Mouse (Mus musculus): ENCODE measurements around the gene Gata5. TPM values are rescaled to one million over a fixed set of nuclear protein-coding genes. Genes with fewer than 3 reads are reported as not detected.

The Gata5 gene
- polyA plus RNA-seq (2015; fragmentation: Nextera tagmentation; extraction: Ambion mirVana) = 0.06 TPM in 1 of 2 replicates, not detected in the other

GRCm38 (mm10) chr2:180334551-180334986 lies at the start of gene Gata5:
Gene Gata5, minus strand, starts transcription at chr2:180334699.
- Histone ChIP-seq H3K36me3 (no peaks in the 10 kb centered on the region), H3K27me3 (peaks cover 94% of the 10 kb centered on the region), H3K9me3 (no peaks in the 10 kb centered on the region), H3K4me2 (replicated peaks) (peak within 1 kb of the TSS; percentile 66), H3K4me3 (peak within 1 kb of the TSS; percentile 40), H3K27ac (no peak within 1 kb of the TSS), H3K9ac (peak within 1 kb of the TSS; percentile 39), H3K4me1 (peaks cover 25% of the 10 kb centered on the region)
- 0 out of 2 replicates have a peak, but pooled peaks have one; percentile 28 for ATAC-seq (ENCODE audit: low FRiP score, low read depth)
- WGBS = under 1% methylated on average over 33 of the region's 33 CpGs

GRCm38 (mm10) chr2:180376730-180377129 lies 42.2 kb upstream of the Gata5 start:
- Histone ChIP-seq H3K36me3 (no peaks in the 10 kb centered on the region), H3K4me1 (no peaks in the 10 kb centered on the region), H3K27me3 (0 out of 2 replicates have a peak, but pooled peaks cover 3% of the 10 kb centered on the region), H3K27ac (no peak overlapping the region), H3K4me2 (replicated peaks) (no peak overlapping the region), H3K9ac (no peak overlapping the region), H3K9me3 (no peaks in the 10 kb centered on the region), H3K4me3 (no peak overlapping the region)
- no peak for ATAC-seq (ENCODE audit: low FRiP score, low read depth)
- WGBS = 89% methylated on average over 5 of the region's 5 CpGs

GRCm38 (mm10) chr2:180373256-180373655 lies 38.8 kb upstream of the Gata5 start:
- no peak overlapping the region for H3K27ac ChIP-seq
- H3K9ac ChIP-seq = no peak overlapping the region
- H3K4me1 ChIP-seq = no peaks in the 10 kb centered on the region
- H3K4me2 ChIP-seq (replicated peaks) = no peak overlapping the region
- ATAC-seq (ENCODE audit: low FRiP score, low read depth) = no peak
- H3K36me3 ChIP-seq = no peaks in the 10 kb centered on the region
- no peaks in the 10 kb centered on the region for H3K9me3 ChIP-seq
- H3K27me3 ChIP-seq = 0 out of 2 replicates have a peak, but pooled peaks cover 3% of the 10 kb centered on the region
- no peak overlapping the region for H3K4me3 ChIP-seq
- WGBS = 73% methylated on average over 10 of the region's 10 CpGs

GRCm38 (mm10) chr2:180368359-180368758 lies 33.9 kb upstream of the Gata5 start:
- no peak overlapping the region for H3K9ac ChIP-seq
- H3K4me3 ChIP-seq = no peak overlapping the region
- H3K9me3 ChIP-seq = no peaks in the 10 kb centered on the region
- 0 out of 2 replicates have a peak, but pooled peaks cover 3% of the 10 kb centered on the region for H3K27me3 ChIP-seq
- no peak overlapping the region for H3K27ac ChIP-seq
- WGBS = 73% methylated on average over 5 of the region's 5 CpGs
- H3K4me1 ChIP-seq = no peaks in the 10 kb centered on the region
- no peak for ATAC-seq (ENCODE audit: low FRiP score, low read depth)
- no peak overlapping the region for H3K4me2 ChIP-seq (replicated peaks)
- no peaks in the 10 kb centered on the region for H3K36me3 ChIP-seq

- H3K27ac ChIP-seq = no peak overlapping the region
- H3K9ac ChIP-seq = no peak overlapping the region
- no peak overlapping the region for H3K4me2 ChIP-seq (replicated peaks)
- no peaks in the 10 kb centered on the region for H3K4me1 ChIP-seq
- no peaks in the 10 kb centered on the region for H3K36me3 ChIP-seq
- no peaks in the 10 kb centered on the region for H3K27me3 ChIP-seq
- H3K9me3 ChIP-seq = no peaks in the 10 kb centered on the region
- H3K4me3 ChIP-seq = no peak overlapping the region
- 88% methylated on average over 4 of the region's 4 CpGs for WGBS
- no peak for ATAC-seq (ENCODE audit: low FRiP score, low read depth)
These were observed 32.9 kb upstream of the Gata5 start for GRCm38 (mm10) chr2:180367350-180367749.

GRCm38 (mm10) chr2:180363434-180363720 lies 28.9 kb upstream of the Gata5 start:
- Histone ChIP-seq H3K9me3 (no peaks in the 10 kb centered on the region), H3K27me3 (peaks cover 7% of the 10 kb centered on the region; the same call in 1 of the 2 replicates), H3K4me3 (no peak overlapping the region), H3K27ac (no peak overlapping the region), H3K4me1 (no peaks in the 10 kb centered on the region), H3K9ac (no peak overlapping the region), H3K4me2 (replicated peaks) (no peak overlapping the region), H3K36me3 (no peaks in the 10 kb centered on the region)
- ATAC-seq (ENCODE audit: low FRiP score, low read depth) = no peak
- WGBS = 70% methylated on average over 3 of the region's 3 CpGs

- H3K27me3 ChIP-seq = peaks cover 10% of the 10 kb centered on the region; the same call in 1 of the 2 replicates
- peak; percentile 82 for ATAC-seq (ENCODE audit: low FRiP score, low read depth)
- 63% methylated on average over 7 of the region's 7 CpGs for WGBS
- no peaks in the 10 kb centered on the region for H3K9me3 ChIP-seq
- H3K36me3 ChIP-seq = no peaks in the 10 kb centered on the region
- no peak overlapping the region for H3K4me2 ChIP-seq (replicated peaks)
- H3K9ac ChIP-seq = no peak overlapping the region
- H3K4me1 ChIP-seq = no peaks in the 10 kb centered on the region
- H3K27ac ChIP-seq = no peak overlapping the region
- no peak overlapping the region for H3K4me3 ChIP-seq
These were observed 28.3 kb upstream of the Gata5 start for GRCm38 (mm10) chr2:180362585-180363433.

GRCm38 (mm10) chr2:180359062-180359461 lies 24.6 kb upstream of the Gata5 start:
- no peak overlapping the region for H3K9ac ChIP-seq
- peaks cover 20% of the 10 kb centered on the region for H3K27me3 ChIP-seq
- no peaks in the 10 kb centered on the region for H3K9me3 ChIP-seq
- H3K36me3 ChIP-seq = no peaks in the 10 kb centered on the region
- H3K27ac ChIP-seq = no peak overlapping the region
- 3% methylated on average over 4 of the region's 4 CpGs for WGBS
- no peak overlapping the region for H3K4me2 ChIP-seq (replicated peaks)
- no peak overlapping the region for H3K4me3 ChIP-seq
- no peaks in the 10 kb centered on the region for H3K4me1 ChIP-seq
- ATAC-seq (ENCODE audit: low FRiP score, low read depth) = no peak

- WGBS = 54% methylated on average over 20 of the region's 20 CpGs
- no peak overlapping the region for H3K9ac ChIP-seq
- H3K36me3 ChIP-seq = no peaks in the 10 kb centered on the region
- H3K27ac ChIP-seq = no peak overlapping the region
- peaks cover 21% of the 10 kb centered on the region for H3K27me3 ChIP-seq
- no peaks in the 10 kb centered on the region for H3K4me1 ChIP-seq
- peak; percentile 42; the same call in 1 of the 2 replicates for ATAC-seq (ENCODE audit: low FRiP score, low read depth)
- H3K4me3 ChIP-seq = no peak overlapping the region
- H3K4me2 ChIP-seq (replicated peaks) = peak overlapping the region; percentile 21; the same call in 1 of the 2 replicates
- H3K9me3 ChIP-seq = no peaks in the 10 kb centered on the region
These were observed 18.8 kb upstream of the Gata5 start for GRCm38 (mm10) chr2:180353338-180353737.

- ATAC-seq (ENCODE audit: low FRiP score, low read depth) = no peak
- no peaks in the 10 kb centered on the region for H3K9me3 ChIP-seq
- WGBS = 50% methylated on average over 2 of the region's 2 CpGs
- H3K4me3 ChIP-seq = no peak overlapping the region
- H3K4me1 ChIP-seq = peaks cover 5% of the 10 kb centered on the region; the same call in 1 of the 2 replicates
- H3K27me3 ChIP-seq = peaks cover 18% of the 10 kb centered on the region
- H3K9ac ChIP-seq = no peak overlapping the region
- no peak overlapping the region for H3K27ac ChIP-seq
- no peaks in the 10 kb centered on the region for H3K36me3 ChIP-seq
- no peak overlapping the region for H3K4me2 ChIP-seq (replicated peaks)
These were observed 16.2 kb upstream of the Gata5 start for GRCm38 (mm10) chr2:180350700-180351099.

- Histone ChIP-seq H3K36me3 (no peaks in the 10 kb centered on the region), H3K9ac (peak overlapping the region; percentile 13; the same call in 1 of the 2 replicates), H3K4me2 (replicated peaks) (no peak overlapping the region), H3K27me3 (peaks cover 6% of the 10 kb centered on the region; the same call in 1 of the 2 replicates), H3K9me3 (no peaks in the 10 kb centered on the region), H3K27ac (no peak overlapping the region), H3K4me1 (peaks cover 5% of the 10 kb centered on the region; the same call in 1 of the 2 replicates), H3K4me3 (no peak overlapping the region)
- peak; percentile 80 for ATAC-seq (ENCODE audit: low FRiP score, low read depth)
- 25% methylated on average over 9 of the region's 9 CpGs for WGBS
These were observed 12.5 kb upstream of the Gata5 start for GRCm38 (mm10) chr2:180346820-180347497.

GRCm38 (mm10) chr2:180343092-180343491 lies 8.6 kb upstream of the Gata5 start:
- Histone ChIP-seq H3K36me3 (no peaks in the 10 kb centered on the region), H3K27ac (no peak overlapping the region), H3K9ac (no peak overlapping the region), H3K4me2 (replicated peaks) (no peak overlapping the region), H3K9me3 (no peaks in the 10 kb centered on the region), H3K27me3 (peaks cover 30% of the 10 kb centered on the region), H3K4me1 (peaks cover 5% of the 10 kb centered on the region; the same call in 1 of the 2 replicates), H3K4me3 (no peak overlapping the region)
- 77% methylated on average over 13 of the region's 13 CpGs for WGBS
- ATAC-seq (ENCODE audit: low FRiP score, low read depth) = no peak

All from limb, embryonic 13.5 days (tissue).